Mouse (Mus musculus): ENCODE measurements around the gene Sprr2h. TPM values are rescaled to one million over a fixed set of nuclear protein-coding genes. Genes with fewer than 3 reads are reported as not detected.

The Sprr2h gene
- polyA plus RNA-seq, 1 experiment from 2014 or later, result not detected

DNA sequence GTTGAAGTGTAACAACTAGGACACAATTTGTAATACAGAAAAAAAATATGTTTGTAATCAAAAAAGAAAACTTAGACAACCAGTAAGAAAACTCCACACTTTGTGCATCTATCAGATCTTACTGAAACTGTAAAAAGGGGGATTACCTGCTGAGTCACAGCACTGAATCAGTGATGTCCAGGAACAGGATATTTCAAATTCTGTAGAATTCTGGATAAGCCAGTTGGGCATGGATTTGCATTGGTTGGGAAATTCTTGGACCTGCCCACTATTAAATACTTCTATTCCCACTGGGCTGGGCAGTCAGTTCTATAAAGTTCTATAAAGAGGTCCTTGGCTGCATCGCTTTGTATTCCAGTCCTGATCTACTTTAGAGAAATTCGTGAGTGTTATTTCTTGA, 32.3 kb downstream of the Sprr2h start, which contains the start of gene Sprr2j-ps:
Sprr2j-ps (plus strand) TSS at position 301 of the 400 bp plus-strand sequence.
- Histone ChIP-seq H3K4me2 (ENCODE audit: low read depth, low read length) (no peak within 1 kb of the TSS), H3K36me3 (ENCODE audit: control insufficient read depth, insufficient read depth, low read length) (no peaks in the 10 kb centered on the region), H3K9me3 (ENCODE audit: control insufficient read depth, low read length) (no peaks in the 10 kb centered on the region), H3K9ac (replicated peaks; ENCODE audit: low read depth, low read length) (no peak within 1 kb of the TSS), H3K4me1 (ENCODE audit: control insufficient read depth, insufficient read depth, low read length) (no peaks in the 10 kb centered on the region), H3K27ac (ENCODE audit: low read depth, low read length) (no peak within 1 kb of the TSS), H3K27me3 (ENCODE audit: control insufficient read depth, insufficient read depth, low read length) (no peaks in the 10 kb centered on the region), H3K4me3 (ENCODE audit: low read depth, low read length) (no peak within 1 kb of the TSS)
- ATAC-seq (ENCODE audit: low read depth), result no peak
- 96% methylated on average over 2 of the region's 2 CpGs for WGBS

DNA sequence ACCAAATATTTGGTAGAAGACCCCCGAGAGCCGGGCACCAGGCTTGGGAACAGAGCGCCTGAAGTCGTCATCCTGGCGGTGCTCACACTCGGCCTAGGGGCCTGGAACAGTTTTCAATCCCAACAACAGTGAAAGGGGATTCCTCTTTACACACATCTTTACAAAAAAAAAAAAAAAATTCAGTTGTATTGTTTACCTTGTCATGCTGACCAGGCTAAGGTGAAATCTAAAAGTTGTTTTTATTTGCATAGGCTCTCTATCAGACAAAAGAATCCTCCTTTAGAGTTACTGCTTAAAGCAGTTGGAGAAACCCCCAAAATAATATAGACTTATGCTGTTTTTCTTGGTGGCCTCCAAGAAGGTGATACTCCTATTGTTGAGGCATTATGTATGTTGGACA, 43.8 kb downstream of the Sprr2h start, which contains the start of gene Gm9774:
Gm9774 (minus strand) TSS at position 101 of the 400 bp plus-strand sequence.
- no peaks in the 10 kb centered on the region for H3K9me3 ChIP-seq (ENCODE audit: control insufficient read depth, low read length)
- no peak within 1 kb of the TSS for H3K4me3 ChIP-seq (ENCODE audit: low read depth, low read length)
- H3K4me2 ChIP-seq (ENCODE audit: low read depth, low read length), result no peak within 1 kb of the TSS
- ATAC-seq (ENCODE audit: low read depth), result no peak
- 94% methylated on average over 6 of the region's 6 CpGs for WGBS
- no peak within 1 kb of the TSS for H3K9ac ChIP-seq (replicated peaks; ENCODE audit: low read depth, low read length)
- H3K4me1 ChIP-seq (ENCODE audit: control insufficient read depth, insufficient read depth, low read length), result no peaks in the 10 kb centered on the region
- H3K27me3 ChIP-seq (ENCODE audit: control insufficient read depth, insufficient read depth, low read length), result no peaks in the 10 kb centered on the region
- no peaks in the 10 kb centered on the region for H3K36me3 ChIP-seq (ENCODE audit: control insufficient read depth, insufficient read depth, low read length)
- no peak within 1 kb of the TSS for H3K27ac ChIP-seq (ENCODE audit: low read depth, low read length)

DNA sequence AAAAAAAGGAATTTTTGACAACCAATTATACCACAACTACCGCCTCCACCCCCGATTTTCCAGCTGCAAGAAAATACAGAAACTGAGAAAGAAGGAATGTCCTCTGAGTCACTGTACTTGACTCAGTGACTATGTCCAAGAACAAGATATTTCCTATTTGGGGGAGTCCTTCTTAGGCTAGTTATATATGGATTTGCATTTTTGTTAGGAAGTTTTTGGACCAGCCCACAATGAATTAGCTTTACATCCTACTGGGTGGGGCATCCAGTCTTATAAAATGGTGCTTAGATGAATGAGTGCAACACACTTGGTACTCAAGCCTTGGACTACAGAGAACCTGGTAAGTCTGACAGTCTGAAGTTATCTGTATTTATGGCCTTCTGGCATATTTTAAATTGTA, 46.8 kb downstream of the Sprr2h start, which contains the start of gene Sprr2k:
Sprr2k (plus strand) TSS at position 301 of the 400 bp plus-strand sequence.
- 91% methylated on average over 2 of the region's 2 CpGs for WGBS
- no peak within 1 kb of the TSS for H3K4me3 ChIP-seq (ENCODE audit: low read depth, low read length)
- H3K27me3 ChIP-seq (ENCODE audit: control insufficient read depth, insufficient read depth, low read length), result no peaks in the 10 kb centered on the region
- ATAC-seq (ENCODE audit: low read depth), result no peak
- H3K9me3 ChIP-seq (ENCODE audit: control insufficient read depth, low read length), result no peaks in the 10 kb centered on the region
- H3K4me1 ChIP-seq (ENCODE audit: control insufficient read depth, insufficient read depth, low read length), result no peaks in the 10 kb centered on the region
- no peak within 1 kb of the TSS for H3K4me2 ChIP-seq (ENCODE audit: low read depth, low read length)
- no peaks in the 10 kb centered on the region for H3K36me3 ChIP-seq (ENCODE audit: control insufficient read depth, insufficient read depth, low read length)
- H3K9ac ChIP-seq (replicated peaks; ENCODE audit: low read depth, low read length), result no peak within 1 kb of the TSS
- H3K27ac ChIP-seq (ENCODE audit: low read depth, low read length), result no peak within 1 kb of the TSS

Other genes starting within 250 kb of the Sprr2h start
- gene Lelp1, start 242.9 kb upstream of the Sprr2h start, polyA plus RNA-seq (2014; fragmentation: Nextera tagmentation; extraction: Ambion mirVana), result not detected in 2 replicates
- gene Sprr2a1, start 169.9 kb upstream of the Sprr2h start, polyA plus RNA-seq (2014; fragmentation: Nextera tagmentation; extraction: Ambion mirVana), result not detected in 2 replicates
- gene Sprr2a2, start 169.8 kb upstream of the Sprr2h start, polyA plus RNA-seq (2014; fragmentation: Nextera tagmentation; extraction: Ambion mirVana), result not detected in 2 replicates
- gene Sprr2a3, start 100.3 kb upstream of the Sprr2h start, polyA plus RNA-seq (2014; fragmentation: Nextera tagmentation; extraction: Ambion mirVana), result not detected in 2 replicates
- gene Sprr2b, start 69.1 kb upstream of the Sprr2h start, polyA plus RNA-seq (2014; fragmentation: Nextera tagmentation; extraction: Ambion mirVana), result not detected in 2 replicates
- gene Sprr2d, start 46.5 kb upstream of the Sprr2h start, polyA plus RNA-seq (2014; fragmentation: Nextera tagmentation; extraction: Ambion mirVana), result not detected in 2 replicates
- gene Sprr2e, start 33.5 kb upstream of the Sprr2h start, polyA plus RNA-seq (2014; fragmentation: Nextera tagmentation; extraction: Ambion mirVana), result not detected in 2 replicates
- gene Sprr2f, start 20.5 kb upstream of the Sprr2h start, polyA plus RNA-seq (2014; fragmentation: Nextera tagmentation; extraction: Ambion mirVana), result not detected in 2 replicates
- not detected in 2 replicates for gene Sprr2i, start 22.3 kb downstream of the Sprr2h start, polyA plus RNA-seq (2014; fragmentation: Nextera tagmentation; extraction: Ambion mirVana)
- not detected in 2 replicates for gene Sprr2j-ps, start 32.4 kb downstream of the Sprr2h start, polyA plus RNA-seq (2014; fragmentation: Nextera tagmentation; extraction: Ambion mirVana)
- 5.1 and 7.9 TPM in 2 replicates for gene Gm9774, start 43.7 kb downstream of the Sprr2h start, polyA plus RNA-seq (2014; fragmentation: Nextera tagmentation; extraction: Ambion mirVana)
- gene Sprr2k, start 46.9 kb downstream of the Sprr2h start, polyA plus RNA-seq (2014; fragmentation: Nextera tagmentation; extraction: Ambion mirVana), result not detected in 2 replicates
- not detected in 2 replicates for gene Sprr1b, start 53.1 kb downstream of the Sprr2h start, polyA plus RNA-seq (2014; fragmentation: Nextera tagmentation; extraction: Ambion mirVana)
- not detected in 2 replicates for gene Sprr3, start 73.0 kb downstream of the Sprr2h start, polyA plus RNA-seq (2014; fragmentation: Nextera tagmentation; extraction: Ambion mirVana)
- gene Sprr1a, start 100.2 kb downstream of the Sprr2h start, polyA plus RNA-seq (2014; fragmentation: Nextera tagmentation; extraction: Ambion mirVana), result not detected in 2 replicates
- not detected in 2 replicates for gene Sprr4, start 114.8 kb downstream of the Sprr2h start, polyA plus RNA-seq (2014; fragmentation: Nextera tagmentation; extraction: Ambion mirVana)
- not detected in 2 replicates for gene 2310046K23Rik, start 148.8 kb downstream of the Sprr2h start, polyA plus RNA-seq (2014; fragmentation: Nextera tagmentation; extraction: Ambion mirVana)
- not detected in 2 replicates for gene Ivl, start 188.1 kb downstream of the Sprr2h start, polyA plus RNA-seq (2014; fragmentation: Nextera tagmentation; extraction: Ambion mirVana)
- not detected in 2 replicates for gene Smcp, start 203.3 kb downstream of the Sprr2h start, polyA plus RNA-seq (2014; fragmentation: Nextera tagmentation; extraction: Ambion mirVana)
- not detected in 2 replicates for gene 2210017I01Rik, start 221.8 kb downstream of the Sprr2h start, polyA plus RNA-seq (2014; fragmentation: Nextera tagmentation; extraction: Ambion mirVana)
- gene Lce6a, start 236.0 kb downstream of the Sprr2h start, polyA plus RNA-seq (2014; fragmentation: Nextera tagmentation; extraction: Ambion mirVana), result not detected in 2 replicates

Data from neural tube, embryonic 14.5 days (tissue).